Mouse (Mus musculus) CD8-positive naive resting alpha-beta T cell, adult 2 months (primary cell): ENCODE results near the gene Alpk3.
A peak's percentile ranks its signal among the peaks of the same experiment; 100 is the strongest.

Experiments used
- DNase-seq, 2 experiments: peaks; one replicate each; pipeline ENCODE4 v3.0.0; 2022; ENCODE audit warnings: low read depth in 2 of 2, low spot score in 2 of 2

Gene Alpk3

GRCm38 (mm10) chr7:81057471-81057870, at the start of gene Alpk3:
Gene Alpk3 (plus strand): TSS chr7:81057600.
- DNase-seq: no peak

- DNase-seq: no peak
Observed at GRCm38 (mm10) chr7:81008285-81008684, 49.1 kb upstream of the Alpk3 start.

- DNase-seq: no peak
Observed at GRCm38 (mm10) chr7:81011576-81011975, 45.8 kb upstream of the Alpk3 start.

- no peak for DNase-seq
Observed at GRCm38 (mm10) chr7:81020307-81020706, 37.1 kb upstream of the Alpk3 start.

GRCm38 (mm10) chr7:81022731-81023130, 34.7 kb upstream of the Alpk3 start:
- DNase-seq: no peak

GRCm38 (mm10) chr7:81024118-81024517, 33.3 kb upstream of the Alpk3 start:
- DNase-seq: no peak

GRCm38 (mm10) chr7:81024651-81025050, 32.7 kb upstream of the Alpk3 start:
- no peak for DNase-seq

GRCm38 (mm10) chr7:81025751-81026150, 31.6 kb upstream of the Alpk3 start:
- no peak for DNase-seq

- DNase-seq: no peak
Observed at GRCm38 (mm10) chr7:81039711-81040110, 17.7 kb upstream of the Alpk3 start.

GRCm38 (mm10) chr7:81043023-81043620, 14.3 kb upstream of the Alpk3 start:
- DNase-seq: no peak

GRCm38 (mm10) chr7:81047847-81048246, 9.6 kb upstream of the Alpk3 start:
- no peak for DNase-seq

GRCm38 (mm10) chr7:81048513-81048912, 8.9 kb upstream of the Alpk3 start:
- DNase-seq: no peak

- DNase-seq: no peak
Observed at GRCm38 (mm10) chr7:81049966-81050365, 7.4 kb upstream of the Alpk3 start.

GRCm38 (mm10) chr7:81055709-81056370, 1.6 kb upstream of the Alpk3 start:
- no peak for DNase-seq

GRCm38 (mm10) chr7:81057901-81058711, 706 bp downstream of the Alpk3 start:
- no peak for DNase-seq

- DNase-seq: no peak
Observed at GRCm38 (mm10) chr7:81058712-81059154, 1.3 kb downstream of the Alpk3 start.

GRCm38 (mm10) chr7:81059388-81059787, 2.0 kb downstream of the Alpk3 start:
- no peak for DNase-seq

GRCm38 (mm10) chr7:81060908-81061307, 3.5 kb downstream of the Alpk3 start:
- DNase-seq: peak; percentile 6 to 41

GRCm38 (mm10) chr7:81061936-81062335, 4.5 kb downstream of the Alpk3 start:
- no peak for DNase-seq

- DNase-seq: no peak
Observed at GRCm38 (mm10) chr7:81063332-81063731, 5.9 kb downstream of the Alpk3 start.

- DNase-seq: no peak
Observed at GRCm38 (mm10) chr7:81066714-81067113, 9.3 kb downstream of the Alpk3 start.

GRCm38 (mm10) chr7:81072463-81072862, 15.1 kb downstream of the Alpk3 start:
- no peak for DNase-seq
